19 mouse cellular contexts compared by ENCODE assay signal in the genomic region with DNA sequence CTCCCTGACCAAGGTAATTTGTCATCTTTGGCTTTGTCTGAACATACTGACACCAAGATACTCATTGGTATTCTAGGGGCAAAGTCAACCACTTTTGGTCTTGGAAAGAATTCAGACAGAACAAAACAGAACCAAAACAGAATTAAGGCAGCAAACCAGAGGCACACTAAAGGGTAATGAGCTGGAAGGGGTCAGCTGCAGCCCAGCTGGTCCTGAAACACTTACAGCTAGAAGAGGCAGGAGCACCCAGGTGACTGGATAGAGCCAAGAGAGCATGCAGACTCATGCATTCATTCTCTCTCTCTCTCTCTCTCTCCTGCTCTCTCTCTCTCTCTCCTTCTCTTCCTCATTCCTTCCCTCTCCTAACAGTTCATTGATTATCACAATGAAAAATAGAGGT. TPM values are rescaled to one million over a fixed set of nuclear protein-coding genes. Genes with fewer than 3 reads are reported as not detected.
A peak's percentile ranks its signal among the peaks of the same experiment; 100 is the strongest.
DNase-seq lines count a peak whose midpoint lies in the region; ATAC-seq and TF ChIP-seq lines count a peak whose summit lies in the region.
"Had no signal": no experiment of that assay in that cellular context is flagged by ENCODE, and none has a peak within 500 bp of the region (broad histone marks: within the 10 kb centered on the region; RNA-seq: fewer than 3 reads in every experiment).

No protein-coding gene starts in this region.

- no peak for ATAC-seq in midbrain, embryonic 16.5 days
- ATAC-seq in midbrain, embryonic 11.5 days (ENCODE audit: low FRiP score), result no peak
- peak; percentile 68; the same call in 1 of the 2 replicates for ATAC-seq in hindbrain, embryonic 16.5 days
- ATAC-seq: forebrain, postnatal 0 days; intestine, postnatal 0 days had no signal

- H3K4me2 ChIP-seq in midbrain, embryonic 16.5 days (ENCODE audit: low read length), result no peak overlapping the region
- no peak overlapping the region for H3K4me2 ChIP-seq in midbrain, embryonic 11.5 days
- H3K4me2 ChIP-seq in hindbrain, embryonic 16.5 days (ENCODE audit: low read length), result no peak overlapping the region
- H3K4me2 ChIP-seq: heart, embryonic 11.5 days; limb, embryonic 12.5 days had no signal

- intact Hi-C loops in gastrocnemius, adult 2 months (cut with DNase I), result no loop called here

- no peak overlapping the region for H3K9ac ChIP-seq in midbrain, embryonic 16.5 days (ENCODE audit: low read depth, low read length)
- H3K9ac ChIP-seq in midbrain, embryonic 11.5 days (ENCODE audit: low read length), result no peak overlapping the region
- H3K9ac ChIP-seq in hindbrain, embryonic 16.5 days (ENCODE audit: low read depth, low read length), result no peak overlapping the region
- H3K9ac ChIP-seq: forebrain, postnatal 0 days; limb, embryonic 12.5 days had no signal

- no peak for TF ChIP-seq CTCF in gastrocnemius, adult 2 months (IDR thresholded peaks at IDR 0.05)

- H3K27ac ChIP-seq in gastrocnemius, adult 2 months, result peak overlapping the region; percentile 46
- 0 out of 2 replicates have a peak overlapping the region, but pooled peaks have one; percentile 12 for H3K27ac ChIP-seq in midbrain, embryonic 16.5 days (ENCODE audit: low read length)
- no peak overlapping the region for H3K27ac ChIP-seq in midbrain, embryonic 11.5 days (ENCODE audit: low read depth, low read length)
- no peak overlapping the region for H3K27ac ChIP-seq in hindbrain, embryonic 16.5 days (ENCODE audit: low read depth, low read length)
- H3K27ac ChIP-seq: limb, embryonic 12.5 days; stomach, postnatal 0 days had no signal

- no peaks in the 10 kb centered on the region for H3K9me3 ChIP-seq in midbrain, embryonic 16.5 days (replicated peaks; ENCODE audit: control insufficient read depth, low read length, poor library complexity, severe bottlenecking)
- H3K9me3 ChIP-seq in midbrain, embryonic 11.5 days (ENCODE audit: control insufficient read depth, low read length), result no peaks in the 10 kb centered on the region
- no peaks in the 10 kb centered on the region for H3K9me3 ChIP-seq in hindbrain, embryonic 16.5 days (ENCODE audit: control insufficient read depth, low read length)
- H3K9me3 ChIP-seq: limb, embryonic 12.5 days had no signal

- no peak for DNase-seq in gastrocnemius, adult 2 months
- no peak for DNase-seq in gastrocnemius, postnatal 10 days
- no peak for DNase-seq in midbrain, embryonic 11.5 days (ENCODE audit: low spot score, missing footprints)
- no peak for DNase-seq in urinary bladder, adult 18-20 months (ENCODE audit: low spot score in 2 of 2)
- DNase-seq in spleen, adult 18-20 months, result no peak
- DNase-seq: adrenal gland, adult 8-10 months; cerebellum, adult 8-10 months; forebrain, postnatal 0 days; gastrocnemius, postnatal 14 days; kidney, postnatal 36 days; lung, postnatal 14 days; thymus, postnatal 25 days had no signal

- H3K4me3 ChIP-seq in gastrocnemius, adult 2 months, result no peak overlapping the region
- H3K4me3 ChIP-seq in midbrain, embryonic 16.5 days (ENCODE audit: low read depth, low read length), result no peak overlapping the region
- no peak overlapping the region for H3K4me3 ChIP-seq in midbrain, embryonic 11.5 days (ENCODE audit: low read depth, low read length)
- no peak overlapping the region for H3K4me3 ChIP-seq in hindbrain, embryonic 16.5 days (ENCODE audit: low read length)
- H3K4me3 ChIP-seq: erythroblast, embryonic 14.5 days; limb, embryonic 12.5 days had no signal

- H3K27me3 ChIP-seq in midbrain, embryonic 16.5 days (ENCODE audit: control insufficient read depth, insufficient read depth, low read depth, low read length), result no peaks in the 10 kb centered on the region
- no peaks in the 10 kb centered on the region for H3K27me3 ChIP-seq in midbrain, embryonic 11.5 days (ENCODE audit: control insufficient read depth, insufficient read depth, low read length)
- H3K27me3 ChIP-seq in hindbrain, embryonic 16.5 days (replicated peaks; ENCODE audit: control insufficient read depth, insufficient read depth, low read length), result no peaks in the 10 kb centered on the region
- H3K27me3 ChIP-seq: limb, embryonic 12.5 days had no signal

- no peaks in the 10 kb centered on the region for H3K36me3 ChIP-seq in midbrain, embryonic 16.5 days (ENCODE audit: control insufficient read depth, insufficient read depth, low read length)
- H3K36me3 ChIP-seq in midbrain, embryonic 11.5 days (ENCODE audit: control insufficient read depth, insufficient read depth, low read length), result no peaks in the 10 kb centered on the region
- H3K36me3 ChIP-seq in hindbrain, embryonic 16.5 days (ENCODE audit: control insufficient read depth, insufficient read depth, low read length), result no peaks in the 10 kb centered on the region
- H3K36me3 ChIP-seq: limb, embryonic 12.5 days had no signal

- H3K4me1 ChIP-seq in midbrain, embryonic 16.5 days (ENCODE audit: control insufficient read depth, insufficient read depth, low read length), result no peaks in the 10 kb centered on the region
- no peaks in the 10 kb centered on the region for H3K4me1 ChIP-seq in midbrain, embryonic 11.5 days (ENCODE audit: control insufficient read depth, insufficient read depth, low read length)
- H3K4me1 ChIP-seq in hindbrain, embryonic 16.5 days (ENCODE audit: control insufficient read depth, insufficient read depth, low read depth, low read length), result no peaks in the 10 kb centered on the region
- H3K4me1 ChIP-seq: limb, embryonic 12.5 days had no signal

RNA-seq across cellular contexts. Expression of a gene that starts 15.1 kb away (rescaled TPM):
- total RNA-seq in gastrocnemius, adult 2 months (2021), result 10 to 100 TPM; 31.9 to 33.4 TPM
- 10 to 100 TPM; 22.5 to 26.1 TPM for total RNA-seq in gastrocnemius, postnatal 10 days (2021)
- polyA plus RNA-seq in midbrain, embryonic 16.5 days (2015; fragmentation: Nextera tagmentation; extraction: Ambion mirVana), result 135 and 155 TPM in 2 replicates
- 48.1 and 48.2 TPM in 2 replicates for polyA plus RNA-seq in midbrain, embryonic 11.5 days (2014; fragmentation: Nextera tagmentation; extraction: Ambion mirVana)
- polyA plus RNA-seq in hindbrain, embryonic 16.5 days (2015; fragmentation: Nextera tagmentation; extraction: Ambion mirVana), result 168 and 181 TPM in 2 replicates

RNA-seq across cellular contexts. Expression of a gene that starts 30.2 kb away (rescaled TPM):
- 1 to 10 TPM; 1.2 to 1.6 TPM for total RNA-seq in gastrocnemius, adult 2 months (2021)
- 1 to 10 TPM; 5.3 to 6.0 TPM for total RNA-seq in gastrocnemius, postnatal 10 days (2021)
- polyA plus RNA-seq in midbrain, embryonic 16.5 days (2015; fragmentation: Nextera tagmentation; extraction: Ambion mirVana), result 7.0 and 9.5 TPM in 2 replicates
- polyA plus RNA-seq in midbrain, embryonic 11.5 days (2014; fragmentation: Nextera tagmentation; extraction: Ambion mirVana), result 51.4 and 56.9 TPM in 2 replicates
- polyA plus RNA-seq in hindbrain, embryonic 16.5 days (2015; fragmentation: Nextera tagmentation; extraction: Ambion mirVana), result 10.5 and 11.6 TPM in 2 replicates

Comparison
In these comparisons a context has a peak if more than half of its experiments do, and no peak if none do; other contexts are left out.
1. H3K27ac ChIP-seq: peak in gastrocnemius, adult 2 months (single experiment) and midbrain, embryonic 16.5 days (single experiment); none in midbrain, embryonic 11.5 days (single experiment) and hindbrain, embryonic 16.5 days (single experiment).